Mouse (Mus musculus) liver, embryonic 11.5 days (tissue): ENCODE results near the gene Gcnt3. TPM values are rescaled to one million over a fixed set of nuclear protein-coding genes. Genes with fewer than 3 reads are reported as not detected.

ENCODE experiments used
- ATAC-seq: fragments of 200-750 bp; cut with Nextera tagmentation; replicated peaks from 2 replicates; pipeline ENCODE4 v1.8.0; 2017; ENCODE audit warnings: moderate number of reproducible peaks, mild to moderate bottlenecking, moderate TSS enrichment, moderate library complexity; ENCODE audit not compliant: low FRiP score
- DNase-seq: peaks from one replicate; pipeline ENCODE4 v3.0.0-alpha.2; 2017; ENCODE audit warnings: low spot score
- H3K27ac ChIP-seq: fragments of 300-500 bp; sonication (generic); 2 replicates; pipeline ENCODE4 v1.5.1; 2014; ENCODE audit warnings: mild to moderate bottlenecking, low read depth, low read length, control low read depth
- H3K27me3 ChIP-seq: fragments of 300-500 bp; sonication (generic); replicated peaks from 2 replicates; pipeline ENCODE4 v1.6.1; 2014; ENCODE audit warnings: low read length, mixed read lengths; ENCODE audit not compliant: control insufficient read depth, insufficient read depth
- H3K36me3 ChIP-seq: fragments of 300-500 bp; sonication (generic); 2 replicates; pipeline ENCODE4 v1.6.1; 2014; ENCODE audit warnings: mild to moderate bottlenecking, low read length, moderate library complexity, mixed read lengths; ENCODE audit not compliant: control insufficient read depth, insufficient read depth
- H3K4me1 ChIP-seq: fragments of 300-500 bp; sonication (generic); replicated peaks from 2 replicates; pipeline ENCODE4 v1.6.1; 2014; ENCODE audit warnings: low read length, mixed read lengths; ENCODE audit not compliant: control insufficient read depth, insufficient read depth
- H3K4me2 ChIP-seq: fragments of 300-500 bp; sonication (generic); 2 replicates; pipeline ENCODE4 v1.6.1; 2014; ENCODE audit warnings: mild to moderate bottlenecking, control low read depth, moderate library complexity
- H3K4me3 ChIP-seq: fragments of 300-500 bp; sonication (generic); 2 replicates; pipeline ENCODE4 v1.5.1; 2014; ENCODE audit warnings: low read depth, low read length, control low read depth
- H3K9ac ChIP-seq: fragments of 300-500 bp; sonication (generic); 2 replicates; pipeline ENCODE4 v1.6.1; 2014; ENCODE audit warnings: low read depth, low read length, control low read depth
- H3K9me3 ChIP-seq: fragments of 300-500 bp; sonication (generic); 2 replicates; pipeline ENCODE4 v1.6.1; 2016; ENCODE audit warnings: low read length, inconsistent platforms, mixed read lengths; ENCODE audit not compliant: control insufficient read depth
- WGBS: fragments of 180-500 bp; shearing (Covaris S2); extraction: QIAGEN DNeasy Blood & Tissue Kit; methylation state at CpG from one replicate; pipeline ENCODE4 v1.1.7; 2014; 5-methylcytosine and 5-hydroxymethylcytosine counted together
- polyA plus RNA-seq: library from polyadenylated mRNA; unstranded; fragments of >200 nt; fragmentation: Nextera tagmentation; extraction: Ambion mirVana; gene quantifications from 2 replicates; pipeline ENCODE4 v1.2.1, GENCODE M21; 2014

Gene Gcnt3
- polyA plus RNA-seq, 1 experiment from 2014 or later = not detected

DNA sequence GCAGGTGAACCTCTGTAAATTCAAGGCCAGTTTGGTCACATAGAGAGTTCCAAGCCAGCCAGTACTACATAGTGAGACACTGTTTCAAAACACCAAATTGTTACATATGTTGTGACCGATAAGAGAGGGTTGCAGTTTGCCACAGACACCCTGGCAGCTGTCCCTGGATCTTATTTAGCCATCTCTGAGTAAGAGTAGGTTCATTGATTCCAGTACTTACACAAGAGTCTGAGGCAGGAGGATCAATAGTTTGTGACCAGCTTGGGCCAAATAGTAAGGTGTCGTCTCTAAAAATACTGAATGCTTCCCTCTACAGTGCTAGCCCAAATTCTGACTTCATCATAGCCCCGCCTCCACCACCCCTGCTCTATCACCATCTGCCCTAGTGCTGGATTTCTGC lies 40.1 kb upstream of the Gcnt3 start:
- ATAC-seq = no peak; the same call in 1 of the 2 replicates
- no peaks in the 10 kb centered on the region for H3K4me1 ChIP-seq
- no peak overlapping the region for H3K9ac ChIP-seq
- H3K4me2 ChIP-seq = no peak overlapping the region
- WGBS = 80% methylated on average over 3 of the region's 3 CpGs
- H3K27ac ChIP-seq = no peak overlapping the region
- no peaks in the 10 kb centered on the region for H3K27me3 ChIP-seq
- H3K9me3 ChIP-seq = no peaks in the 10 kb centered on the region
- no peak overlapping the region for H3K4me3 ChIP-seq
- no peaks in the 10 kb centered on the region for H3K36me3 ChIP-seq
- no peak for DNase-seq

DNA sequence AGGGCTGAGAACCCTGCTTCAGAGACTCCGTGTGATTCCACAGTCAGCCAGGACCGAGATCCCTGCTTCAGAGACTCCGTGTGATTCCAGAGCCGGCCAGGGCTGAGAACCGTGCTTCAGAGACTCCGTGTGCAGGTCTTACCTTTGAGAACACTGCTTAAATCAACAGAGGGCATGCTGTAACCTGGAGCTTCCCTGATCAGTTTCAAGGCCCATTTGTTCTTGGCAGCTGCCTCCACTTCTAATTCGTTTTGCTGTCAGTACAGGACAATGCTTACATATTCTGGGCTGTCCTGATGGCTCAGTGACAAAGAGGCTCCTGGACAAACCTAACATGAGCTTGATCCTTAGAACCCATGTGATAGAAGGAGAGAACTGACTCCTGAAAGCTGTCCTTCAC lies 39.3 kb upstream of the Gcnt3 start:
- WGBS = 71% methylated on average over 7 of the region's 7 CpGs
- Histone ChIP-seq H3K4me2 (no peak overlapping the region), H3K27me3 (no peaks in the 10 kb centered on the region), H3K9me3 (no peaks in the 10 kb centered on the region), H3K27ac (no peak overlapping the region), H3K9ac (no peak overlapping the region), H3K4me3 (no peak overlapping the region), H3K36me3 (no peaks in the 10 kb centered on the region), H3K4me1 (no peaks in the 10 kb centered on the region)
- DNase-seq = no peak
- no peak for ATAC-seq

DNA sequence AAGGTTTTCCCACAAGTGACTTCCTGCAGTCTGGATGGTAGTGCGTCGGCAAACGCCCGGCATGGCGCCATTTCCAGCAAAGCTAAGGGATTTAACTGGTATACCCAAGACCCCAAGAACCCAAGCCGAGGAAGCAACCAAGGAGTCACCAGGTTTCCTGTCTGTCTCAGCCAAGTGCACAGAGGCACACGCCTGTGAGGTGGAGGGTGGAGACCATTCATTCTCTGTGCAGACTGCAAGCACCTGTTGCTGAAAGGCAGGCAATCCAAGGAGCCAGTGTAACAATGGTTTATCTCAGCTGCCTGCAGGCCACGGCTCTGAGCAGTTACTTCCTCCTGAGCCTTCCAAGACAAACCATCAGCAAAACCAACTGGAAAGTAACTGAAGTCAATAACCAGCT lies 34.5 kb upstream of the Gcnt3 start:
- no peak overlapping the region for H3K9ac ChIP-seq
- WGBS = 74% methylated on average over 8 of the region's 8 CpGs
- H3K27me3 ChIP-seq = no peaks in the 10 kb centered on the region
- no peaks in the 10 kb centered on the region for H3K4me1 ChIP-seq
- no peak for DNase-seq
- H3K27ac ChIP-seq = no peak overlapping the region
- H3K9me3 ChIP-seq = no peaks in the 10 kb centered on the region
- no peak overlapping the region for H3K4me2 ChIP-seq
- no peak overlapping the region for H3K4me3 ChIP-seq
- no peak for ATAC-seq
- H3K36me3 ChIP-seq = no peaks in the 10 kb centered on the region

DNA sequence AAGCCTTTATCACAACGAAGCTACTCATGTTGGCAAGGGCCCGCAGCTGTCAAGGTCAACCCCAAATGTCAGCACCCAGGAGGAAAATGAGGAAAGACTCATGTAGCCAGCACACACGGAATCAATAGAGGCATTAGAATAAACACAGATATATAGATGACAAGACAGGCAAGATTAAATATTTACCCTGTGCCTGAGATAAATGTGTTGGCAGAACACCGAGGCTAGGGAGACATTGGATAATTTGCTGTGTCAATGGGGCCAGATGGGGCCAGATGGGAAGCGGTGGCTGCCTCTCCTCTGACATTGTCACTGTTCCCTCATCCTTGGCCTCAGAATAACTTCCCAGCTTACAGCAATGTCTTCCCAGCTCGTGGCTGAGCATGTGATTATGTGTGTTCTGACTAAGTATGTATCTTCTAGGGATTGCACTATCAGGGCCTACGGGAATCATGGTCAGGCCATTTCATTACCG lies 32.1 kb upstream of the Gcnt3 start:
- H3K27me3 ChIP-seq = no peaks in the 10 kb centered on the region
- no peak for ATAC-seq
- no peaks in the 10 kb centered on the region for H3K9me3 ChIP-seq
- H3K27ac ChIP-seq = no peak overlapping the region
- no peak overlapping the region for H3K4me3 ChIP-seq
- H3K4me2 ChIP-seq = no peak overlapping the region
- no peaks in the 10 kb centered on the region for H3K36me3 ChIP-seq
- no peaks in the 10 kb centered on the region for H3K4me1 ChIP-seq
- H3K9ac ChIP-seq = no peak overlapping the region
- no peak for DNase-seq
- WGBS = 66% methylated on average over 8 of the region's 8 CpGs

DNA sequence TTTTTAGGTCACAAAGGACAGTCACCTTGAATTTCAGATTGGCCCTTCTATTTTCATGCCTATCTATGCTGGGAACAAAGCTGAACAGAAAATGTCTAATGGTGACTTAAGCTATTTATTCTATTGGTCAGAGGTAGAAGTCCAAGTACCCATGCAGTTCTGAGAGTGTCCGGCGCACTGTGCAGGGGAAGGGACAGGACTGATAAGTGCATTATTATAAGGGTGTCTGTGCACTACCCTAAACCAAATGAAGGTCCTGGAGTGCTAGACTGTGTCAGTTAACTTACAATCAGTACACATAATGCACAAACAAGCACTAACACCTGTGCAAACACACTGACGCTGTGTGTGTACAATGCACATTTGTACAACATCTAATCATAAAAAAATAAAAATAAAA lies 29.6 kb upstream of the Gcnt3 start:
- no peak for ATAC-seq
- H3K27me3 ChIP-seq = no peaks in the 10 kb centered on the region
- 80% methylated on average over 3 of the region's 3 CpGs for WGBS

DNA sequence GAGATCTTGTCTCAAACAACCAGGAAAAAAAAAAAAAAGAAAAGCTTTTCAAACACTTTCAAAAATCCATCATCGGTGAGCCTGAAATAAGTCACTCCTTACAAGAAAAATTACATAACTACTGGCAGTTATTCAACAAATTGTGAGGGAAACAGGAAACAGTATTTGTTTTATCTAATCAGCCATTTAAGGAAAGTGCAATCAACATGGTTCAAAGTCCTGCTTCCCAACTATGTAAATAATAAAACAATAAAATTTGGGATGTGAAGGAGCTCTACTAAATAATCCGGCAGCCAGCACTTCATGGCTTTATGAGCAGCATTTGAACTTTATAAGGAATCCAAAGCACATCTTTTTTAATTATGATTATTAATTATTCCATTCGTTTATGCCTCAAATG lies 24.1 kb upstream of the Gcnt3 start:
- DNase-seq (no peak), ATAC-seq (no peak)
- H3K36me3 ChIP-seq = no peaks in the 10 kb centered on the region
- H3K4me2 ChIP-seq = no peak overlapping the region
- no peaks in the 10 kb centered on the region for H3K9me3 ChIP-seq
- H3K27ac ChIP-seq = no peak overlapping the region
- H3K4me1 ChIP-seq = no peaks in the 10 kb centered on the region
- H3K27me3 ChIP-seq = no peaks in the 10 kb centered on the region
- WGBS = 78% methylated on average over 3 of the region's 3 CpGs
- no peak overlapping the region for H3K9ac ChIP-seq
- H3K4me3 ChIP-seq = no peak overlapping the region

More for the DNA sequence above, 29.6 kb upstream of the Gcnt3 start:
- DNase-seq = no peak
- Histone ChIP-seq H3K4me1 (no peaks in the 10 kb centered on the region), H3K9me3 (no peaks in the 10 kb centered on the region), H3K4me3 (no peak overlapping the region), H3K4me2 (no peak overlapping the region), H3K36me3 (no peaks in the 10 kb centered on the region), H3K9ac (no peak overlapping the region), H3K27ac (no peak overlapping the region)

DNA sequence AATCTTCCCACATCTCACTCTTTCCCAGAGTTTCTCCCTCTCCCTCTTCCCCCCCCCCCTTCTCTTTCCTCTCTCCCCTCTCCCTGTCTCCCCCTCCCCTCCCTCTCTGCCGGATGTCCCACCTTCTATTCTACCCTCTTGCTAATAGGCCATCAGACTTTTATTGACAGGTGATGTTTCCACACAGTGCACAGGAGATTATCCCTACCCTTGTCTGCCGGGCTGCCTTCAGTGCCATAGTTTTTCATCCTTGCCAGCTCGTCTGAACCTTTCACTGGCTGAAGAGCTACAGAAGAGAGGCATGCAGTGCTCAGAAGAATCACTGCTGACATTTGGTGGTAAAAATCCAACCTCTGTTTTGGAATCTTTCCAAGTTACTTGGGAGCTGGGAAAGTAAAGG lies 15.5 kb upstream of the Gcnt3 start:
- 44% methylated on average over 3 of the region's 3 CpGs for WGBS
- Histone ChIP-seq H3K36me3 (no peaks in the 10 kb centered on the region), H3K9ac (no peak overlapping the region), H3K9me3 (no peaks in the 10 kb centered on the region), H3K27ac (no peak overlapping the region), H3K4me1 (no peaks in the 10 kb centered on the region), H3K4me2 (no peak overlapping the region), H3K27me3 (no peaks in the 10 kb centered on the region), H3K4me3 (no peak overlapping the region)
- no peak for DNase-seq
- no peak for ATAC-seq

DNA sequence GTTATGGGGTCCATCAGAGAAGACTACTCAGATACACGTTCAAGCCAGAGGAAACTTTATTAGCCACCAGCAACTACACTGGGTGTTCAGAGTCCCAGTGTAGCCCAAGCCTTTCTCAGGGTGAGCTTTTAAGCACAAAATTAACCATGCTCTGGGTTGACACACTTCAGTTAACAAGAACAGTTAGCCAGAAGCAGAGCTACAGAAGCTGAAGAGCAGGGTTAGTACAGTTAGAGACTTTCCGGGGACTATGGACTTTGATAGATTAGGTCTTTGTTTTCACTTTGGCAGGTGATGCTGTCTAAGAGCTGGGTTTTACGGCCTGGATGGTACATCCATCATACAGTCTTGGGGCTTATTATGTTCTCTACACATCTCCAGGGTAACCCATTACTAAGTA lies 14.8 kb upstream of the Gcnt3 start:
- ATAC-seq = no peak
- DNase-seq = no peak
- Histone ChIP-seq H3K9me3 (no peaks in the 10 kb centered on the region), H3K4me3 (no peak overlapping the region), H3K27ac (no peak overlapping the region), H3K36me3 (no peaks in the 10 kb centered on the region), H3K9ac (no peak overlapping the region), H3K27me3 (no peaks in the 10 kb centered on the region), H3K4me1 (no peaks in the 10 kb centered on the region), H3K4me2 (no peak overlapping the region)
- 77% methylated on average over 3 of the region's 3 CpGs for WGBS

DNA sequence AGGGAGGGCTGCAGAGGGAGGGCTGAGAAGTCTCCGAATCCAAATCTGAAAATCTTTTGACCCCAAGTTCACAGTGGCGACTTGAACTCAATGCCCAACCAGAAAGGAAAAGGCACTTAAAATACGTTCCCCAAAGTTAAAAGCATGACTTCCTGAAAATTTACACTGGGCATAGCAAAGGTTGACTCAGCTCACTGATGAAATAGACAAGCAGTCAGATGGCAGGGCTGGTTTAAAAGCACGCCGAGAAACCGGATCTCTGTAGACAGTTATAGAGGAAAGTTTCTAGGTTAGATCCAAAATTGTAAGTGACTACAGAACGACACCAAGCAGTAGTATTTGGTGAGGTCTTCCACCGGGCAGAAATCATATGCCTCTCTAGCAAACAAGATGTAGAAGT lies 12.0 kb upstream of the Gcnt3 start:
- DNase-seq (no peak), ATAC-seq (no peak)
- Histone ChIP-seq H3K9me3 (no peaks in the 10 kb centered on the region), H3K36me3 (no peaks in the 10 kb centered on the region), H3K27me3 (no peaks in the 10 kb centered on the region), H3K27ac (no peak overlapping the region), H3K4me1 (peaks cover 19% of the 10 kb centered on the region), H3K9ac (no peak overlapping the region), H3K4me2 (no peak overlapping the region), H3K4me3 (no peak overlapping the region)
- 40% methylated on average over 8 of the region's 8 CpGs for WGBS
